Mouse (Mus musculus): ENCODE data around the gene Nectin2.
"Not testable (repeated sequence)": the region's sequence is repeated elsewhere in the genome, so short reads cannot be mapped to it uniquely, and the experiment has no call there.

Nectin2 gene

DNA sequence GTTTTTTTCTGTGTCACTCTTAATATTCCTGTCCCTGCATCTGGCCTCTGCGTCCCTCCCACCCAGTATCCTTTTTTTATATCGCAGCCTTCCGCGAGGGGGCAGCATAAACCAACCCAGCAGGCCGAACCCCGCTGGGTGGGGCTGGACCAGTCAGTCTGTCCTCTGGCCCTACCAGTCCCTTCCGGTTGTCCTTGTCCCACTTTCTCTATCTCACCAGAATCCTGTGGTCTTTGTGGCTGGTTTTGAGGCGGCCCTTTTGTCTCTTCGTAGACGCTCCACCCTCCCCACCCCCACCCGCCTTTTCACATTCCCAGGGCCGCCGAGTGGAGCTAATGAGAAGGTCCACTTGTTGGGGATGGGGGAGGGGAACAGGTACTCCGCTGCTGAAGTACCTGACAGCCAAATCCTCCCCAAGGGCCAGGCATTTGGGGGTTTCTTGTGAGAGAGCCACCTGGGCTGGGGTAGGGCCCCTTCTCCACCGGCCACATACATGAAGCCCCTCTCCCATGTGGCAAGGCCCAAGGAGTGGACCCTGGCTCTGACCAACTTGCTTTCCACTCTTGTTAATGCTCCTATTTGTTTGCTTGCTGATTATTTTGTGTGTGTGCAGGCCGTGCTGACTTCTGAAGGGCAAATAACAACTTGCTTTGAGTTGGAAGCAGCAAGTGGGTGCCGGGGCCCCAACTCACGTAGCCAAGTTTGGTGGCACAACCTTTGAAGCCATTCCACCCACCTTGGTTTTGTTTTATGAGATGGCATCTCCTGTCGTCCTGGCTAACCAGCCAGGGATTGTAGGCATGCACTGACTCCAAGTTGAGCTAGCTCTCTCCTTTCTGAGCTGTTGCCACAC is at the start of gene Nectin2:
Gene Nectin2, minus strand, starts transcription at position 267 of the 853 bp plus-strand sequence.
- peak; percentile 76 to 77 for DNase-seq (ENCODE audit: low spot score in 2 of 2)

DNA sequence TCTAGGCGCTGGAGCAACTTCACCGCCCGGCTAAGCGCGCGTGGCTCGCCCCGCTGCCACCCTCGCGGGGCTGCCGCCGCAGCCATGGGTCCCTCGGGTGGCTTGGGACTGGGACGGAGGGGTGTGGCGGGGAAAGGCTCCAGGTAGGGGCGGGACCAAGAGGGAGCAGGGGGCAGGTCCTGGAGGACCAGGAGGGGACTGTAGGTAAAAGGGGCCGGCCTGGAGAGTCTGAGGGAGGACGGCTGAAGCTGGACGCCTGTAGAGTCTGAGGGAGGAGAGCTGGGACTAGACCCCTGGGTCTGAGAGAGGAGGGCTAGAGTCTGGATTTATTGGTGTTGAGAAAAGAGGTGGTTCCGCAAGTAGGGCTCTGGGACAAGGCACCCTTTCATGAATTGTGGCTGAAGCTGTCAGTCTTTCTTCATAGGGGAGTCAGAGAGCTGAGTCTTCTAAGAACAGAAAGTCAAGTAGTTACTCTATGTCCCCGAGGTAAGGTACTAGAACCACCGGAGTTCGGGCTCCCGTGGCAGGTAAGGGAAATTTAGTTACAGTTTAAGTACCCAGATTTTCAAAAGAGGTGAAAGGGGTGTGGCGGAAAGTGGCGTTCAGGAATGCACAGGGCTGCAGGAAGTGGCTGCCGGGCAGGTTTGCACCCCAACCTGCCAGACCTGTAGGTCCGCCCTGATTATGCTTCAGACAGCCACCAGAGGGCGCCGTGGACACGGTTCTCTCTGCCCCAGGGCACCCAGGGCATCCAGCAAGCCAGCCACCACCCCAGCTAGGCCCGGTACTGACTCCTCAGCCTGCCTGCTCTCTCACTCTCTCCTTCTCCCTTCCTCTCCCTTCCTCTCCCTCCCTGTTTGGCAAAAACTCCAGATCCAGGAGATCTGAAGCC is 46.7 kb upstream of the Nectin2 start, which contains the start of gene Cblc:
Gene Cblc, minus strand, starts transcription at position 113 of the 892 bp plus-strand sequence.
- peak; percentile 35 to 46 for DNase-seq (ENCODE audit: low spot score in 2 of 2)

DNA sequence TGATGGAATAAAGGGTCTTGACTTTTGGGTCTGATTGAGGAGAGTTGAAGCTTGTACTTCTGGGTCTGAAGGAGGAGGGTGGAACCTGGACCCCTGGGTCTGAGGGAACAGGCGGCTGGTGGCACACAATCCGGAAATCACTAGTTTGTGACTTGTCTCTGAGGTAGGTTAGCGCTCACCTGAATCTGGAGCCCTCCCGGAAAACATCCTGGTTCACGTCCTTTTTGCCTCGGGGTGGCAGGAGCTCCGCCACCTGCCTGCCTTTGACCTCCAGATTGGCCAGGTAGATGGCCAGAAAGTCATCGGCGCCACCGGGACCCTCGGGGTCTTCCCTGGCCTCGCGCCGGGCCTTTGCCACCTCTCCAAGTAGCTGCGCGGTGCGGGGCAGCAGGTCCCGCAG is 46.0 kb upstream of the Nectin2 start:
- DNase-seq (ENCODE audit: low spot score in 2 of 2) = no peak

DNA sequence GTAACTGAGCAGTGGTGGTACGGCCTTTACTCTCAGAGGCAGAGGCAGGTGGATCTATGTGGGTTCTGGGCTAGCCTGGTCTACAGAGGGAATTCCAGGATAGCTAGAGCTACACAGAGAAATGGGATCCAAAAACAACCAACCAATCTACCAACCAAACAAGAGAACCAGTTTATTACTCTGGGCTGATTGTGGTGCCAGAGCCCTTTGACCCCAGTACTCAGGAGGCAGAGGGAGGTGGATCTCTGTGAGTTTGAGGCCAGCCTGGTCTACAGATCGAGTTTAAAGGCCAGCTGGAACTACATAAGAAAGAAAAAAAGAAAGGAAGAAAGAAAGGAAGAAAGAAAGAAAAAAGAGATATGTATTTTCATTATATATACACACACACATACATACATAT is 45.0 kb upstream of the Nectin2 start:
- DNase-seq (ENCODE audit: low spot score in 2 of 2) = no peak

DNA sequence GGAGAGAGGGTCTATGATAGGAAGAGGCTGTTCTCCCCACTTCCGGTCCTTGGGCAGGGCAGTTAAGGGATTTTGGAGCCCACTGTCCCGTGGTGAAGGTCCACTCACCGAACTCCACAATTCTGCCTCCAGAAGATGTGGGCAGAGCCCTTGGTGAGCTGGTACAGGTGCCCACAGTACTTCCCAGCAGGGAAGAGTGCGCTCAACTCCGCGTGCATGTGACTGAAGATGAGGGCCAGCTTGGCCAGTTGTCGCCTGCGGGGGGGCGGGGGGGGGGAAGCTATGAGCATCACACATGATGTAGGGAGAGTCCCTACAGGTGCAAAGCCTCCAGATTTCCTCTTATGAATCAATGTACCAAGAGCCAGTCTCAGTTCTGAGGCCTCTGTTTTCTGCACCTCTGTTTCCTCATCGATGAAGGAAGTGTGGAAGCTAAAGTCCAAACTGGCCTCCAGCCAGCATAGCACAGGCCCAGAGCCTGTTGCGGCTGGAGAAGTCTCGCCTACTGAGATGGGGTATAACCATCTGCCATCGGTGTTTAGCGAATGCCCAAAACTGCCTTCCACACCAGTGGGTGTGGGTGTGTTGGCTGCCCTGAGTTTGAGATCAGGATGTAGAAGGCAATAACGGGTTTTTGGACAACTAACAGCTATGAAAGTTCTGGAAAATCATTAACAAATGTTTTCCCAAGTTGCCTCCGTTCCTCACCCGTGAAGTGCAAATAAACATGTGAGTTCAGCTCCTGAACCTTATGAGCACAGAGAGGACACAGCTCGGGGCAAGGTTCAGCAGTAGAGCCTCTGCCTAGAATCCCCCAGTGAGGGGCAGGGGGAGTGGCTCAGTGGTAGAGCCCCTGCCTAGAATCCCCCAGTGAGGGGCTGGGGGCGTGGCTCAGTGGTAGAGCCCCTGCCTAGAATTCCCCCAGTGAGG is 42.7 kb upstream of the Nectin2 start:
- DNase-seq (ENCODE audit: low spot score in 2 of 2) = no peak

DNA sequence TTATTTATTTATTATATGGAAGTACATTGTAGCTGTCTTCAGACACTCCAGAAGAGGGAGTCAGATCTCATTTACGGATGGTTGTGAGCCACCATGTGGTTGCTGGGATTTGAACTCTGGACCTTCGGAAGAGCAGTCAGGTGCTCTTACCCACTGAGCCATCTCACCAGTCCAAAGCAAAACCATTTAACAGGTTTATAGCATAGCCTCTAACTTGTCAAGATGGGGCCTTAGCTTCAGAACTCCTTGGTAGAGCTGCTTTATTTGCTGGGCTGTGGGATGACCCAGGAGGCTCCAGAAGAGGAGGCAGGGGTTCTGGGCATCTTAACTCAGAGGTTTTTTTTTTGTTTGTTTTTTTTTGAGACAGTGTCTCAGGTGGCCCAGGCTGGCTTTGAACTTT is 41.2 kb upstream of the Nectin2 start:
- DNase-seq (ENCODE audit: low spot score in 2 of 2) = not testable (repeated sequence)

DNA sequence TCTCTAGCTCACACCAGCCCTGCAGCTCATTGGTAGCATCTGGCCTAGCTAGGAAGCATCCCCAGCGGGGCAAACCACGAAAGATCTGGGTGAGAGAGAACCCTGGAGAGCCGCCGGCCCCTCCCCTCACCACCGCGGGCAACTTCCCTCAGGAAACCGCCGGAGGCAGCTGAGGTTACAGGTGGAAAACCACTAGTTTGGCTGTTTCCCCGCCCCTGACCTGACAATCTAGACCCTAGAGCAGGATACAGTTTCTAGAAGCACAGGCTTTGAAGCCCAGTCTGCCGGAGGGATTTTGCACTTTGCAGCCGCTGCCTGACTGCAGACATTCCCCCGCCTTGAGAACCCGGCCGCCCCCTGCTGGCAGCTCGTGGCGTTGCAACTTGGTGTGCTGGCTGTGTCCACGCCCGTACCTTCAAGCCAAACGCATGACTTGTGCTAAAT is 39.6 kb upstream of the Nectin2 start:
- DNase-seq (ENCODE audit: low spot score in 2 of 2) = peak; percentile 83 to 86

DNA sequence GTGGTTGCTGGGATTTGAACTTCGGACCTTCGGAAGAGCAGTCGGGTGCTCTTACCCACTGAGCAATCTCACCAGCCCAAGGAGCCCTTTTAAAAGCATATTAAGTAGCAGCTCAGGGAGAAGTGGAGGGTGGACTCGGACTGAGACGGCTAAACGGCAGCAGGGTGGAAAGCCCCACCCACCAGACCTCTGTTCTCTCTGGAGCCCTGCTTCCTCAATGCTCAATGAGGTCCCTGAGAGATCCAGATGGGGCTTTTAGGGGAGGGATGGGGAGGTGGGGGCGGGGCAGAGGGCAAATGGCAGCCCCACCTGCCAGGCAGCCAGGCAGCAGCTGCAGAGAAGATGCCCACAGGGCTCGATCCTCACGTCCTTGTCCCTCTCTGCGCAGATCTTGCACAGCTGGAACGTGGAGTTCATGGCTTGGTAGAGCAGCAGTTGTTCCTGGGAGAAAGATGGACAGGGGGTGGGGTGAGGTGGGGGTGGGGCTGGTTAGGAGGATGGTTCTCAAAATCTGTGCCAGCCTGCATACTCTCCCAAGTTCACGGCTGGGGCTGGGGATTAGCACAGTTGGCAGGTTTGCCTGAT is 35.7 kb upstream of the Nectin2 start:
- no peak for DNase-seq (ENCODE audit: low spot score in 2 of 2)

DNA sequence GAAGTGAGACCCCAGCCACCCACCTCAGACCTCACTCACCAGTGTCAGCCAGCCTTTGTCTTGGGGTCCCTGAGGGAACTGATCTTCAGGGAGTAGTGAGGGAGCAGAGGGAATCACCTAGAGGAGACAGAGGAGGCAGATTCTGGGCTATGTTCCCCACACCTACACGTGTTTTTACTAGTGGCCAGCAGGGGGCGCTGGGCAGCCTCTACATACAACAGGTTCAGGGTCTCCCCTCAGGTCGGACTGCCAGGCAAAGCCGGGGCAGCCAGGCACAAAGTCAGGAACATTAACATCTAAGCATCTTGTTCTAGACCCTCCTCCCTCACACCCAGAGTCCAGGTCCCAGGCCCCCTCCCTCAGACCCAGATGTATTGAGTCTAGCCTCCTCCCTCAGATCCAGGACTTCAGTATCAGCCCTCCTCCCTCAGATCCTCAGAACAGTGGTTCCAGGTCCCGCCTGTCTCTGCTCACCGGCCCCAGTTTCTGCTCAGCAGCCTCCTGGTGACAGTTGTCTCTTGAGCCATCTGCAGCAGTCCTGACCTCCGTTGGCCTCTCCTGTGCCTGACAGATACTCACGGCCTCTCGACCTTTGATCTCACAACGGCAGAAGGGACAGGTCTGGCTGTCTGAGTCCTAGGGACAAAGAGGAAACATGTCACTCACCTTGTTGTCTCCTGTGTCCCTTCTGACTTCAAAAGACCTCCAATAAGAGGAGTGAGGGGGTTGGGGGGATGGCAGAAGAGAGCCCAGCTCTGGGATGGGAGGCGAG is 34.7 kb upstream of the Nectin2 start:
- no peak for DNase-seq (ENCODE audit: low spot score in 2 of 2)

DNA sequence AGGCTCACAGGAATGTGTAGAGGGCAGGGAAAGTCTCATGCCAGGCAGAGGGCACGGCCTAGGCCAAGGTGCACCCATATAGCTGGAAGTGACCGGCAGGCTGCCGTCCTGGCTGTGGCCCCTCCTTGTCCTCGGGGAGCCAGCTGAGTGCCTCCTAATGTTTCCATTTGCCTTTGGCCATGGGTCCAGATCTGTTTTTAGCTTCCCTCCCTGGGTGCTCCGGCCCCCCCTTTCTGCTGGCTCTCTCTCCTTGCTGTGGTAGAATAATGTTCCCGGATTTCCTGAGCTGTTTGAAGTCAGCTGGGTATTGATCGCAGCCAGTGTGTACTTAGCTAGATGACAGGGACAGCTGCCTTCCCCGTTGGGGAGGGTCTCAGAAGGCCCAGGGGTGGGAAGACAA is 33.3 kb upstream of the Nectin2 start:
- no peak for DNase-seq (ENCODE audit: low spot score in 2 of 2)

DNA sequence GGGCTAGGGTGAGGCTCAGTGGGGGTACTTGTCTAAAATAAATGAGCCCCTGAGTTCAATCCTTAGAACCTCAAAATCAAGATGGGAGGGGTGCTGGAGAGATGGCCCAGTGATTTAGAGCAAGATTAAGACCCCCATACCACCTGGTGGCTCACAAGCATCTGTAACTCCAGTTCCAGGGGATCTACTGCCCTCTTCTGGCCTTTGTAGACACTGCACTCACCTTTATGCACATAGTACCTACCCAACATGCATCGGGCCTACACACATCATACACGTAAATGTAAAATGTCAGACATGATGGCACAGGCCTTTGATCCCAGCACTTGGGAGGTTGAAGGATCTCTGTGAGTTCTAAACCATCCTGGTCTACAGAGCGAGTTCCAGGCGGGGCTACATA is 32.4 kb upstream of the Nectin2 start:
- DNase-seq (ENCODE audit: low spot score in 2 of 2) = no peak

DNA sequence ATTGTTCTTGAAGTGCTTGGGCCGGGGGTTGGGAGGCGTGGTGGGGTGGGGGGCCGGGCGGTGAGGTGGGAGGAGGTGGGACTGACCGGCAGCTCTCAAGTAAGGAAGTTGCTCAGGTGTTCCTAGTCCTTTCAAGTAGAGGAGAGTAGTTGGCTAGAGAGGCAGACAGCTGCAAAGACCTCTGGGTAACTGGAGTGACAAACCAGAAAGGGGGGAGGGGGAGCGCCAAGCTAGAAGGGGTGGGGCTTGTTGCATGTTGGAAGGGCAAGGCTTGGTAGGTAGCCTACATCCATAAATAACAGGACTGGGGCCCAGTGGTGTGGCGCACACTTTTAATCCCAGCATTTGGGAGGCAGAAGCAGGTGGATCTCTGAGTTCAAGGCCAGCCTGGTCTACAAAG is 31.5 kb upstream of the Nectin2 start:
- DNase-seq (ENCODE audit: low spot score in 2 of 2) = no peak

DNA sequence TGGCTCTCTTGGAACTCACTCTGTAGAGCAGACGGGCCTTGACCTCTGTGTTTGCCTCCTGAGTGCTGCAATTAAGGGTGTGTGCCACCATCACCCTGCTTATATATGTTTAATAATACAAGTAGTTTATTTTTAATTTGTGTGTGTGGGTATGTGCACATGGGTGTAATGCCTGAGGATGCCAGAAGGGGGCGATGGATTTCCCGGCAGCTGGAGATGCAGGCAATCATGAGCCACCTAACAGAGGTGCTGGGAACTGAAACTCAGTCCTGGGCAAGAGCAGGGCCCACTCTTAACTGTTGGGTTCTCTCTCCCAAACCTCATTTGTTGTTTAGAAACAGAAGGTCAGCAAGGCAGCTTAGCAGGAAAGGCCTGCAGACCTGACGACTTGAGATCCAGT is 29.6 kb upstream of the Nectin2 start:
- no peak for DNase-seq (ENCODE audit: low spot score in 2 of 2)

DNA sequence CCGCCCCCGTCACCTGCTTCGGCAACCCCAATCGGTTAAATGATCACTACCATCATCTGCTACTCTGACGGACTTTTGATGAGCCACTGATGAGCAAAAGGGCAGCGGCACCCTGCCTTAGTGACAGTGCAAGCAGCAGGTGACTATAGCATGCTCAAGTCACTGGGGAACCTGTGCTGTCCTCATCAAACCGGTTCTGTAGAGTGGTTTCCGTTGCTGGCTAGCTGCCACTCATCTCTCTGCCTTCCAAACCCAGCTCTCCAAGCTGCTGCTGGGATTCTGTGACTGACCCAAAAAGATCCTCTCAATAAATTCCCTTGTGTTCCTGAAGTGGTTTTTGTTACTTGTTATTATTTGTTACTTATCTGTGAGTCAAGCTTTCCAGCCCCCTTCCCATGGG is 28.4 kb upstream of the Nectin2 start:
- DNase-seq (ENCODE audit: low spot score in 2 of 2) = no peak

DNA sequence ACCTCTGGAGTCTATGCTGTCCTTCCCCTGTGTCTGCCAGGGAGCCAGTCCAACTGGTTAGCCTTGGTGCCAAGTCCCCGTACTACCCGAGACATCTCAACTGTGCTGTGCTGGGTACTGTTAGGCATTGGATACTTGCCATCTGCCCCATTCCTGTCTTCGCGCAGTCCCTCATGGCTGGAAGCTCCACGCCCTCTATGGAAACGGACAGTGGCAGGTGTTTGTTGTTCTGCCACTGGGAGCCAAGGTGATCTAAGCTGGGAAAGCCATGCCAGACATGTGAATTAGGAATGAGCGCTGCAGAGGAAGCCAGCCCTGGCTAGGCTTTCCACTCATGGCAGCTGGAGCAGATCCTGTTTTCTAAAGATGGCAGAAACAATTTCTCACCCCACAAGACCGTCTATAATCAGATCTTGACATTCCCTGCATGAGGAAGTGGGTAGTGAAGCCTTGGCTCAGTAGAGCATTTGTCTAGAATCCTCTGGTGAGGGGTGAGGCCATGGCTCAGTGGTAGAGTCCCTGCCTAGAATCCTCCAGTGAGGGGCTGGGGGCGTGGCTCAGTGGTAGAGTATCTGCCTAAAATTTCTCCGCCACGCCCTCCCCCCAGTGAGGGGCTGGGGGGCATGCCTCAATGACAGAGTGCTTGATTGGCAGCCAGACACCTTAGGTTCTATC is 26.9 kb upstream of the Nectin2 start:
- no peak for DNase-seq (ENCODE audit: low spot score in 2 of 2)

DNA sequence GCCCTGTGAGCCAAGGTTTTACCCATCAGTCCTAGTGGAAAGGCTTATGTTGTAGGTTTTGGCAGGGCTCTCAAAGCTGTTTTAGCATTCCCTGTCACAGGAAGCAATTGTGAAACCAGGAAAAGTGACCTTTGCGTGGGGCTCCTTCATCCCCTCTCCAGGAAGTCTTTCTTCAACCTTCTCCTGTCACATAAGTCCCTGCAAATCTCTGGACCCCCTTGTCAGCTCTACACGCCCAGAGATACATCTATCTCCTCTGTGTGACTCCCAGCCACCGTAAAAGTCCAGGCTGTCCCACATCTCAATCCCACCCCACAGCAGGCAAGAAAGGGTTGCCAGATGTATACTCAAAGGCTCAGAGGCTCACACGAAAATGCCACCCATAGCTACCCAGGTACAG is 21.4 kb upstream of the Nectin2 start:
- no peak for DNase-seq (ENCODE audit: low spot score in 2 of 2)

DNA sequence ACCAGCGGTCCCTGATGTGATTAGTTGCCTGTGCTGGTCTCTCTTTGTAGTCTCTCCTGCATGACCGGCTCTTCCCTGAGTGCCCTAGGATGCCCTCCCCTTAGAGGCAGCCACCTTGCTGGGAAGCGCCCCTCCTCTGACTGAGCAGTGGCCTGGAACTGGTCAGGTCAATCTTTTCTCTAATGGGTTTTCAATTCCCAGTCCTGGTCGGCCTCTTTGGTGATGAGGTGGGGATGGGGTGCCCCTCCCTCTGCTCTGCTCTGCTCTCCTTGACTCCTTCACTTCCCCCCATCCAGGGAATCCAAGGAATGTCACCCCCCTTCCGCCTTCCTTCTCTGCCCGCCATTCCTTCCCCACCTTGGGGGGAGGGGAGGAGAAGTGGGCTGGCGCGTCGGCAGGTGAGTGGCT is 20.7 kb upstream of the Nectin2 start, which contains the start of gene Bcam:
Gene Bcam, minus strand, starts transcription at position 33 of the 408 bp plus-strand sequence.
- DNase-seq (ENCODE audit: low spot score in 2 of 2) = no peak

DNA sequence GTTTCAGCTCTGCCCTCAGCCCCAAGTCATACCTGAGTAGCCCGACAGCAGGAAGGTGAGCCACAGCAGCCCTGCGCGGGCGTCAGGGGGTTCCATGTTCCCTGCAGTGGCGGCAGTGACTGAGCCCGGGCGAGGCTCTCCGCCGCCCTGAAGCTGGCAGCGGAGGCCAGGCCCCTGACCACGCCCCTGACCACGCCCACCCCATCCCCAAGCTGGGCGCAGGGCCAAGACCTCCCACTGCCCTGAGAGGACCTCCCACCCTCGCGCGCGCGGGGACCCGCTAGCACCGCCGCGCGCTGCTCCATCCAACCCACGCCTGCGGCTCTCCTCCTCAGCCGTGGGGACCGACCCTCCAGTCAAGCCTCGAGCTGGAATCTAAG is 20.1 kb upstream of the Nectin2 start:
- peak; percentile 46 to 49 for DNase-seq (ENCODE audit: low spot score in 2 of 2)

DNA sequence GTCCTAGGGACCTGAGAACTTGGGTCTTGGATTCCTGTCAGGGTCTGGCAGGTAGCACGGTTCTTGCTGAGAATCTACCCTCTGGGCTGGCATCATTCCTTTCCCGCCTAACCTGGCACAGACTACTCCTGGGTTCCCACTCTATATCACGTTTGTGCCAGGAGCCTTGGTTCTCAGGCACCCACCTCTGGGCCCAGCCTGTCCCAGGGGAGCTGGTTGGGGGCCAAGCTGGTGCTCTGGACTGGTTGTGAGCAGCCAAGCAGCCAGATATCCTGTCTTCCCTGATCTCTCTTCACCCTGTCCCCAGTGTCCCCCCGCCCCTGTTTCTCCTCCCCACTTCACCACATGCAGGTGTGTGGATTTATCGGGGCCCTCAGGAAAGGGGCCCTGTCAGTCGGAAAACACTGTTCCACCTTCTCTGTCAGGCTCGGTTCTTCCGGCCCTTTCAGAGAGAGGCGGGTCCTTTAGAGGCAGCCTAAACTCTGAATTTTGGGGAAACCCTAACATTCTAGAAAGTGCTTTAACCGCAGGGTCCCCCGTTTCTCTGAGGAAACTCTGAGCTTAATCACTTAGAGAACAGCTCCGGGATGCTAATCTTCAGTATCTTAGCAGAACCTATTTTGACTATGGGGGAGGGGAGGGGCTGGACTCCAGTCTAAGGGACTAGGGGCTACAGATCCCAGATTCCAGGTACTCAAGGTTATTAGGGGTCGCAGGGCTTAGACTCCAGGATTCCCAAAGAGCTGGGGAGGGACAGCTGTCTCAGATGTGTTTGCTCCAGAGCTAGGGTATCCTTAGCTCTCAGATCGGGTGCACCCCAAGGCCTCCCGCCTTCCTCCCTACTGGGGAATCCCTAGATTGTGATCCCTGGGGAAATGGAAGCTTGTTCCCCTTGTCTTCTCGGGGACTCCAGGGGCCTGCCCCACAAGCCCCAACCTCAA is 19.4 kb upstream of the Nectin2 start:
- no peak for DNase-seq (ENCODE audit: low spot score in 2 of 2)
